Mouse (Mus musculus) monocyte, adult 2 months (primary cell): ENCODE measurements around the gene Jtb.
A peak's percentile ranks its signal among the peaks of the same experiment; 100 is the strongest.

Experiments
- DNase-seq, 2 experiments: peaks; one replicate each; pipeline ENCODE4 v3.0.0; 2022; ENCODE audit warnings: low spot score in 2 of 2, low read depth in 1 of 2

Gene Jtb

DNA sequence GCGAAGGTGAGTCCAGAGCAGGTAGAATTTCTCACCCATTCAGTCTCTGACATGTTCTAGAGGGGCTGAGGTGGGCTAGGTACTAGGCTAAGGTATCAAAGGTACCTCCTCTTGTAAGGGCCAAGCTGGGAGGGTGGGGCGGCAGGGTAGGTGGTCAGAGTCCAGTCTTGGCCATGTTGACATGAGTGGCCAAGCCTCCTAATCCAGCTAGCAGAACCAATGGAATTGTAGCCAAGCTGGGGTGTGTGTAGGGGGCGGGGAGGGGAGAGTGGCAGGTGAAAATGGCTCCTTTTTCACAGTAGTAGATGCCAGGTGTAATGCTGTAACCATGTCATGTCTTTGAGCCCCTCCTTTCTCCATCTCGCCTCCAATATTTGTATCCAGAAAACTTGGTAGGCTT lies 27.1 kb downstream of the Jtb start:
- no peak for DNase-seq

DNA sequence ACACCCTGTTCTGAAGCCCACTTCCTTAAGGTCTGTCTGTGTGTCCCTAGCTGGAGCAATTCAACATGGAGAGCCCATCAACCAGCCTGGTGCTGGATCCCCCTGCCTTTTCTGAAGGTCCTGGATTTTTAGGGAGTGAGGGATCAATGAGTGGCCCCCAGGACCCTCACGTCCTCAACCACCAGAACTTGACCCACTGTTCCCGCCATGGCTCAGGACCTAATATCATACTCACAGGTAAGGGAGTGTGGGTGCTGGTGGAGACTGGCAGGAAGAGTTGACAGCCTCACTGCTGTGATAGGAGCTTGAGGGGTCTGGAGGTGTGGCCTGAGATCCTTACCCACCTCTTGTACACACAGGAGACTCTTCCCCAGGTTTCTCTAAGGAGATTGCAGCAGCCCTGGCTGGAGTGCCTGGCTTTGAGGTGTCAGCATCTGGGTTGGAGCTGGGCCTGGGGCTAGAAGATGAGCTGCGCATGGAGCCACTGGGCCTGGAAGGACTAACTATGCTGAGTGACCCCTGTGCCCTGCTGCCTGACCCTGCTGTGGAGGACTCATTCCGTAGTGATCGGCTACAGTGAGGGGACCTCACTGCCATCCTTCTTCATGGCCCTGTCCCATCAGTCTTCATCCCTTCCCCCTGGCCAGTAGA lies 31.8 kb downstream of the Jtb start:
- DNase-seq, result no peak

DNA sequence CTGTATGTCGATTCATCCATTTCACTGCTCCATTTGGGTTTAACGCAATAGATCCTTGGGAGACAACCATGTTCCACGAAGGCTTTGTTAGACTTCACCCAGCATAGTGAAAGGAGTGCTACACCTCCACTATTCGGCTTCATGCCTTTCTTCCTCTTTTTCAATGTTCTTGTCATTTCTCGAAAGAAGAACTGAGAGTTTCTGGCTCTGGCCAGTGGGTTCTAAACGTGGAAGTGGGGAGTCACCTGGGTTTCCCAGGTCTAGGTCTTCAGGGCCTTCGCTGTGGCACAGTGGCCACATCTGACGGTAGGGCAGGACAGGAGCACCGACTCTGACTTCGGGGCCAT lies 33.3 kb downstream of the Jtb start:
- DNase-seq, result peak in 1 of 2 experiments; percentile 75

DNA sequence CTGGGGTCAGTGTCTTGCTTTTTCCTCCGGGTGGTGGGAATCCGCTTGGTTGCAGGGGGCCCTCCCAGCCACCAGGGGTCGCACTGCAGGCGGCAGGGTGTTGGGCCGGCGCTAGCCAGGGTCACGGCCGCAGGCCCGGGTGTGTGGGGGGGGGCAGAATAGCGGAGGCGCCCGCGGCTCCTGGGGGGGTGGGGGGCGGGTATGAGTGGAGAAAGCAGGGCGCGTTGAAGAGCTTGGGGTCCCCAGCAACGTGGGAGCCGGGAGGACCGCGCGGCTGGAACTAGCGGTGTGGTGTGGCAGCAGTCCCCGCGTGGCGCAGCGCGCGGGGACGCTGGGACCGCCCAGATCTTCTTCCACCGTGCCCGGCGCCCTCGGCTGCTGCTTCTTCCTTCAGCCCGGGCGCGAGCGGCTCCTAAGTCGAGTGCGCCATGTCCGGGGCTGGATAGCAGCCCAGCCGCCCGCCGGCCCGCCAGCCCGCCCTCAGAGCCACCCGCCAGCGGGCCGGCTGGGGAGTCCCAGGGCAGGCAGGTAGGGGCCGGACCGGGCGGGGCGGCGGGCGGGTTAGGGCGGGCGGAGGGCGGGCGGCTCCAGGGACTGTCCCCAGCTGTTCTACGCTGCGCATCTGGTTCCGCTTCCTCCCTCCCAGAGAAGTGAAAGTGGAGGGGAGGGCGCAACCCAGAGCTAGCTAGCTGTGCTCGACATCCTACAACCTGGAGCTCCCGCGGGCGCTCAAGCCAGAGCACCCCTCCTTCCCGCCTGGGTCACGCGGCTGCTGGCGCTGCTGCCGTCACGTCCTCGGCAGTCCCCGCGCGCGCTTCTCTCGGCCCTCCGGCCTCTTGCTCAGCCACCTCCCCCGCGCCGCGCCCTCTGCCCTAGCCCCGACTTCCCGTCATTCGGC lies 33.9 kb downstream of the Jtb start, which contains the start of gene Dennd4b:
TSS of gene Dennd4b (plus strand) at position 152 of the 898 bp plus-strand sequence.
- peak; percentile 93 to 95 for DNase-seq

DNA sequence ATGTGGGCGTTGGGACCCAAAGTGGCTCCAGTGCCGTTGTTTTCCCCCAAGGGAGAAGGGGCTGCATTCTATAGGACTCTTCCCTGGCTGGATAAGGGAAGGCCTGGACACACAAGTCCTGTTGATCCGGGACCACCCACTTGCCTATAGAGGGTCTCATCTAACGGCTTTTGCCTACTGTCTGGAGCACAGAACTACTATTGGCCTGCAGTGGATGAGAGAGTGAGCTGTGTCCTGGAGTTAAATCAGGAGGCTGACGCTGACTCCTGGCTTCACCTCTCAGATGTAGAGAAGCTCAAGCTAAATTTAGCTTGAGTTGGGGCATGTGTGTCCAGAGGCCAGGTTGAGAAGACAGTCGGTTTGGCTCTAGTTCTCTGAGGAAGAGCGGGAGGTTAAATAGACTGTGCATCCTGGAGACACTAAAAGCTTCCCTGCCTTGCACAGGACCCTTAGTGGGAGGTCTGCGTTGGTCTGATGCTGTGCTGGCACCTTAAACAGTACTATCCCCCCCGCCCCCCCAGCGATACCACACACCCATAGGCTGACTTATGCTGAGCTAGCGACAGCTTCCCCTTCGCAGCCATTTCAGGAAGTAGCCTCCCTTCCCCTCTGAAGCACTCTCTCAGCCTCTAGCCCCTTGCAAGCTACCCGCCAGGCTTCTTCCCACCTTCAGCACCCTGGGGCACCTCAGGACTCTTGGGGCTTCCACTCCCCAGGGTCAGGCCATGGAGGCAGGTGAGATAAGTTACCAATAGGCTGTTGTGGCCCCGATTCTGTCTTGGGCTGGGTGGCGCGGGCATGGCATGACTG lies 34.7 kb downstream of the Jtb start:
- DNase-seq, result peak in 1 of 2 experiments; percentile 70

DNA sequence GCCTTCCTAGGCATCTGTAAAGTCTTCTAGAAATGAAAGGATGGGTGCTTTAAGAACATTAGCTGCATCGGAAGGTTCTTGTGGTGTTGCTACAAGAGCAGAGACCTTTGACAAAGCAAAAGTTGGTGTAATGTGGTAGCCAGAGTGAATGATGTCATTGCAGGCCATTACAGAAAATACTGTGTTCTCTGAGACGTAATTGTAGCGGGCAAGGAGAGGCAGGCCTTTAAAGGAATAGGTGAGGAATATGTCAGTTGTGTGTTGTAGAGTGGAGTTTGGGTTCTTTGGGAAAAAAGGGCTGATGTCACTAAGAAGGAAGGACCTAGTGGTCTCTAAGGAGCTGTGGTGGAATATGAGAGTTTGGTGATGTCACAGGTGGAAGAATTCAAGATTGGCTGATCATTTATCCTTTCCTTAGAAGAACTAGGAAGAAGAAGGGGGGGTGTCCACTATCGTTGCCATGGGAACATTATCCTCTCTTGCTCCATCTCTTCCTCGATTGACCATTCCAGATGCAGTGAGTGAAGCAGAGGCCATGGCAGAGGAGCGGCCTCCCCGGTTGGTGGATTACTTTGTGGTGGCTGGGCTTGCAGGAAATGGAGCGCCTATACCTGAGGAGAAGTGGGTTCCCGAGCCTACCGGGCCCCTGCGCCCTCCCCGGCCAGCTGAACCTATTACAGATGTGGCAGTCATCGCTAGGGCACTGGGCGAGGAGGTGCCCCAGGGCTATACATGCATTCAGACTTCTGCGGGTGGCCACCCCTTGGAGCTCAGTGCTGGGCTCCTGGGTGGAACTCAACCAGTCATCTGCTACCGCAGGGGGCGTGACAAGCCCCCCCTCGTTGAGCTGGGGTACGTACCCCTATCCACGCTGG lies 35.7 kb downstream of the Jtb start:
- no peak for DNase-seq

DNA sequence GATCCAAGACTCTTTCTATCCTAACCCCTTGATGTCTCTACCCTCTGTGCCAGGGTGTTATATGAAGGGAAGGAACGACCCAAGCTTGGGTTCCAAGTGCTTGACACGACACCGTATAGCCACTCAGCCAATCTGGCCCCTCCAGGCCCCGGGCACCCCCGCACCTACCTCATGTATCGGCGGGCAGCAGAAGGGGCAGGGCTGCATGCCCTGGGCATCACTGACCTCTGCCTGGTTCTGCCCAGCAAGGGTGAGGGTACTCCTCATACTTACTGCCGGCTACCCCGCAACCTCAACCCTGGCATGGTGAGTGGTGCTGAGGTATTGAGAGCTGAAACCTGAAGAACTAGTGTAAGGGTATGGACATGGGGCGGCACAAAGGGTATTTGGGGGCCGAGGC lies 36.8 kb downstream of the Jtb start:
- no peak for DNase-seq

DNA sequence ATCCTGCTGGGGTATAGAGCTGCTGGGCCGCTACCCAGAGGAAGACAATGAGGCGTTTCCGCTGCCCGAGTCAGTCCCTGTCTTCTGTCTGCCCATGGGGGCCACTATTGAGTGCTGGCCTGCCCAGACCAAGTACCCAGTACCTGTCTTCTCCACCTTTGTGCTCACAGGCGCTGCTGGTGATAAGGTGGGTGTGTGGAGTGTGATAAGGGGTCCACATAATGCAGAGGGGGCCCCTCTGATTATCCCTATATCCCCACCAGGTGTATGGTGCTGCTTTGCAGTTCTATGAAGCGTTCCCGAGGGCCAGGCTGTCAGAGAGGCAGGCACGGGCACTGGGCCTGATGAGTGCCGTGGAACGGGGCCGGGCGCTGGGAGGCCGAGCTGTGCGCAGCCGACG lies 37.6 kb downstream of the Jtb start:
- no peak for DNase-seq

DNA sequence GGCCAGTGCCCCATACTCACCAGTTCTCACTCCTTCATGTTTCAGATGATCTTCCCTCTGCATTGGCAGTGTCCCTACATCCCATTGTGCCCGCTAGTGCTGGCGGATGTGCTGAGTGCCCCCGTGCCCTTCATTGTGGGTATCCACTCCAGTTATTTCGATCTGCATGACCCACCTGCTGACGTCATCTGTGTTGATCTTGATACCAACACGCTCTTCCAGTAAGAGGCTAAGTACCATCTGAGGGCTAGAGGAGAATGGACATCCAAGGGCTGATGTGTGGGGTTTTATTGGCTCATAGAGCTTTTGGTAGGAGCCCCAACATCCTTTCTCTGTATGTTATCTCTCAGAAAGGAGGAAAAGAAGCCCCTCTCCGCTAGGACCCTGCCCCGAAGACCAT lies 39.4 kb downstream of the Jtb start:
- no peak for DNase-seq

DNA sequence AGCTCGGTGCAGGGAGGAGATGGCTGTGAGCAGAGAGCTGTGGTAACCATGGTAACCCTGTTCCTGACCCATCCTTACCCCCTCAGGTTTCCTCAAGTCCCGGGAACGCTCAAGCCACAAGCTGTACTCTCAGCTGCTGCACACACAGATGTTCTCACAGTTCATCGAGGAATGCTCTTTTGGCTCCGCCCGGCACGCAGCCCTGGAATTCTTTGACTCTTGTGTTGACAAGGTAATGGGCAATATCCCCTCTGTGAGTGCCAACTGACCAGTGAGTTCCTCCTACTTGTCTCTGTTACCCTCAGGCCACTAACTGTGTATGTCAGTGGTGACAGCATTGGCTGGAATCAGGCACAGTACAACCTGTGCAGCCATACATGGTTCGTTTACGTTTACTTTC lies 40.8 kb downstream of the Jtb start:
- no peak for DNase-seq

DNA sequence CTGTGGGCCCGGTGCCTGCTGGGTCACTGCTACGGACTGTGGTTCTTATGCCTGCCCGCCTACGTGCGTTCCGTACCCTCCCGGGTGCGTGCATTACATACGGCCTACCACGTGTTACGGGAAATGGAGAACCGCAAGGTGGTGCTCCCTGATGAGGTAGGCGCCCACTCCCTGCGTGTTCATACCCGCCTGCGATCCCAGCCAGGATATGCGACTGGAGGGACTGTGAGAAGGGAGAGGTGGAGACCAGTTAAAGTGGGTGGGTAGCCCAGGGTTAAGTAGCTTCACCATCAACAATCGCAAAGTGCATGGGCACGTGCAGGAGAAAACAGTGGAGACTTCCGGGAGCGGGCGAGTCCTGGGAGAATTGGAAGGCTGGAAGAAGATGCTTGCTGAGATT lies 42.5 kb downstream of the Jtb start:
- DNase-seq, result no peak

DNA sequence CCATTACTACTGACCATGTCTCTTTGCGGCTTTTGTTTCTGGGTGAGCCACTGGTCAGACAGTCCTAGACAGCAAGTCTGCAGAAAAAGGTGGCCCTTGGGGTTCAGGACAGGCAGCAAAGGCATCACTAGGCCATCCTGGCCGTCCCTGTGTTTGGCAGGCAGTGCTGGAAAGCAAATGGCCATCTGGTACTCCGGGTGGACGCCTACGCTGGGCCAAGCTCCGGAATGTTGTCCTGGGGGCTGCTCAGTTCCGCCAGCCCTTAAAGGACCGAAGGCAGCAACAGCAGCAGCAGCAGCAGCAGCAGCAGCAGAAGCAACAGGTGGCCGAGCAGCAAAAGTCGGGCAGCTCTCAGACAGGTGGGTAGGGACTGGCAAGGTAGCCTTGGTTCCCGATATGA lies 43.9 kb downstream of the Jtb start:
- DNase-seq, result no peak

DNA sequence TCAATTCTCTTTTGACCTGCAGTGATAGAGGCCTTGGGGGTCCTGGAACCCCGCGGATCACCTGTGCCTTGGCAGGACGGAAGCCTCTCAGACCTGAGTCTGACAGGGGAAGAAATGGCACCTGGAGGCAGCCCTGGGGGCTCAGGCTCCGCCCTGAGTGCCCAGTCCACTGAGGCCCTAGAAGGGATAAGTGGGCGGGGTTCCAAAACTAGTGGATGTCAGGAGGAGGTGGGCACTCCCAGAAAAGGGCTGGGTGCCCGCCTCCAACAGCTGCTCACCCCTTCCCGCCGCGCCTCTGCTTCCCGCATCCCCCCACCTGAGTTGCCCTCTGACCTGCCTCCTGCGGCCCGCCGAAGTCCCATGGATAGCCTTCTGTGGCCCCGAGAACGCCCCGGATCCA lies 45.5 kb downstream of the Jtb start:
- DNase-seq, result no peak

DNA sequence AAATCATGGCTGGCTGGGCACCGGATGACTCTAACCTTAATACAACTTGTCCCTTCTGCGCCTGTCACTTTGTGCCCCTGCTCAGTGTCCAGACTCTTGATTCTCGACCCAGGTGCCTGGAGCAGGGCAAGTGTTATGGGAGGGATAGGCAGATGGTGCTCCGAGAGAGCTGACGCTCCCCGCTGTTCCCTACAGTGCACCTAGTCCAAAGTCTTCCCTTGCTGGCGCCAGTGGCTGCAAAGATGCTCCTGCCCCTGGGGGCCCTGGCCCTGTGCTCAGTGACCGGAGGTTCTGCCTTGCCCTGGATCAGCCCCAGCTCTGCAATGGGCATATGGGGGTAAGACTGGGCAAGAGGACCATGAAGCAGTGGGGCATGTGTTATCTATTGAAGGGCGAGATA lies 46.4 kb downstream of the Jtb start:
- DNase-seq, result no peak

DNA sequence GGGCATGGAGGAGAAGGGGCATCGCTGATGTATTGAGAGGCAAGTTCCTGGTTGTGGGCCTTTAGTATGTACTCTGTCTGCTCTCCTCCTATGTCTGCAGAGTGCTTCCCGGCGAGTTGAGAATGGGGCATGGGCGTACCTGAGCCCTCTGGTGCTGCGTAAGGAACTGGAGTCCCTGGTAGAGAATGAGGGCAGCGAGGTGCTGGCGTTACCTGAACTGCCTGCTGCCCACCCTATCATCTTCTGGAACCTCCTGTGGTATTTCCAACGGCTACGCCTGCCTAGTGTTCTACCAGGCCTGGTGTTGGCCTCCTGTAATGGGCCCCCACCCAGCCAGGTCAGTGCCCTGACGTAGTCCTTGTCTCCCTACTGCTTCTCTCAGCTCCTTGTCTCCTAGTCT lies 46.8 kb downstream of the Jtb start:
- no peak for DNase-seq

DNA sequence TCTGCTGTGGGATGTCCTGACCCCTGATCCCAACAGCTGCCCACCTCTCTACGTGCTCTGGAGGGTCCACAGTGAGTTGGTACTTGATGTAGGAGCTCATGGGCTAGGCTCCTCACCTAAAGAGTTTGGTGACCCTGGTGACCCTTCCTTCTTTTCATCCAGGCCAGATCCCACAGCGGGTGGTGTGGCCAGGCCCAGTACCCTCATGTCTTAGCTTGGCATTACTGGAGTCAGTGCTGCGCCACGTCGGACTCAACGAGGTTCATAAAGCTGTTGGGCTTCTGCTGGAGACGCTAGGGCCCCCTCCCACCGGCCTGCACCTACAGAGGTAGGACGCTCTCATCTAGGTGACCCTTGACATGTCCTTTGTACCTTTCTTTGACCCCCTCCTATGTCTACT lies 47.8 kb downstream of the Jtb start:
- DNase-seq, result no peak

DNA sequence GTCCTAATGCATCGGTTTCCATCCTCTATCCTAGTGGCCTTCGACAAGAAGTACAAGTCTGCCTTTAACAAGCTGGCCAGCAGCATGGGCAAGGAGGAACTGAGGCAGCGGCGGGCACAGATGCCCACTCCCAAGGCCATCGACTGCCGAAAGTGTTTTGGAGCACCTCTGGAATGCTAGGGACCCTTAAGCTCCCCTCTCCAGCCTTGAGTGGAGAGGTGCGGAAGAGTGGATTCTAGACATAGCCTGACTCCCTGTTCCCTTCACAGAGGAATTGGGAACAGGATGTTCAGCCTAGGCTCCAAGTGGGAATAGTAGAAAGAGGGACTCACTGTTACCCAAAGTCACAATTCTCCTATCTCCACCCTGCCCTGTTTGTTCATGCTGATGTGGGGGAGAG lies 48.3 kb downstream of the Jtb start:
- DNase-seq, result no peak

DNA sequence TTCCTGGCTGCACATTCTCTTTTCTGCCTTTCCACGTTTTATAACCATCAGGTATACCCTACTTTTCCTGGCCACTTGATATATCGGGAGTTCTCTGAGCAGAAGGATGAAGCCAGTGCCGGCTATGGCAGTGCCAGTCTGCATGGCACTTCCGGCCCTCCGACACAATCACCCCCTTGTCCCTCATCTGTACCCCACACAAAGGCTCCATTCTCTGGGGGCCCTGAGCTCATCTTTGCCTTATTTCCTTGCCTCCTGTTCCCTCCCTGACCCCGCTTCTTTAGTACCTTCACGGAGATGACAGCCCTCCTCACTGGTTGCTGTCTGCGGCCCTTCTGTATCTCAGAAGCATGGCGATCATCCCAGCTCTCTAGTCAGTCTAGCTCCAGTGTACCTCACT lies 49.3 kb downstream of the Jtb start:
- DNase-seq, result no peak

DNA sequence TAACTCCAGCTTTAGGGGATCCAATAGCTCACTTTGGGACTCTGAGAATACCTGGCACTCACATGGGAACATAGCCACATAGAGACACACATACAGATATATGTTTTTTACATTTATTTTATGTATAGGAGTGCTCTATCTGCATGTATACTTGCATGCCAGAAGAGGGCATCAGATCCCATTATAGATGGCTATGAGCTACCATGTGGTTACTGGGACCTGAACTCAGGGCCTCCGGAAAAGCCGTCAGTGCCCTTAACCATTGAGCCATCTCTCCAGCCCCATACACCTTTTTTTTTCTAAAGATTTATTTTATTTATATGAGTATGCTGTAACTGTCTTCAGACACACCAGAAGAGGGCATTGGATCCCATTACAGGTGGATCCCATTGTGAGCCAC lies 52.8 kb downstream of the Jtb start:
- no peak for DNase-seq
